Mouse (Mus musculus) heart, embryonic 11.5 days (tissue): ENCODE data around the gene Wdr1. TPM values are rescaled to one million over a fixed set of nuclear protein-coding genes. Genes with fewer than 3 reads are reported as not detected.
"Not testable (repeated sequence)": the region's sequence is repeated elsewhere in the genome, so short reads cannot be mapped to it uniquely, and the experiment has no call there.

ENCODE experiments used
- ATAC-seq: fragments of 200-750 bp; cut with Nextera tagmentation; replicated peaks from 2 replicates; pipeline ENCODE4 v1.8.0; 2017; ENCODE audit warnings: moderate library complexity; ENCODE audit not compliant: insufficient number of reproducible peaks, low FRiP score, low TSS enrichment
- H3K27ac ChIP-seq: fragments of 300-500 bp; sonication (generic); 2 replicates; pipeline ENCODE4 v1.5.1; 2014; ENCODE audit warnings: mild to moderate bottlenecking, low read depth, low read length
- H3K27me3 ChIP-seq: fragments of 300-500 bp; sonication (generic); 2 replicates; pipeline ENCODE4 v1.6.1; 2014; ENCODE audit warnings: mild to moderate bottlenecking, low read length, mixed read lengths; ENCODE audit not compliant: control insufficient read depth, insufficient read depth
- H3K36me3 ChIP-seq: fragments of 300-500 bp; sonication (generic); 2 replicates; pipeline ENCODE4 v1.6.1; 2014; ENCODE audit warnings: mild to moderate bottlenecking, low read length, moderate library complexity, mixed read lengths; ENCODE audit not compliant: control insufficient read depth, insufficient read depth
- H3K4me1 ChIP-seq: fragments of 300-500 bp; sonication (generic); 2 replicates; pipeline ENCODE4 v1.6.1; 2014; ENCODE audit warnings: low read length; ENCODE audit not compliant: control insufficient read depth, insufficient read depth
- H3K4me2 ChIP-seq: fragments of 300-500 bp; sonication (generic); 2 replicates; pipeline ENCODE4 v1.6.1; 2014; ENCODE audit warnings: mild to moderate bottlenecking, moderate library complexity
- H3K4me3 ChIP-seq: fragments of 300-500 bp; sonication (generic); 2 replicates; pipeline ENCODE4 v1.5.1; 2014; ENCODE audit warnings: low read depth, low read length
- H3K9ac ChIP-seq: fragments of 300-500 bp; sonication (generic); 2 replicates; pipeline ENCODE4 v1.6.1; 2014; ENCODE audit warnings: mild to moderate bottlenecking, low read depth, low read length, moderate library complexity
- H3K9me3 ChIP-seq: fragments of 300-500 bp; sonication (generic); replicated peaks from 2 replicates; pipeline ENCODE4 v1.6.1; 2016; ENCODE audit warnings: low read length; ENCODE audit not compliant: control insufficient read depth
- WGBS: fragments of 180-500 bp; shearing (Covaris S2); extraction: QIAGEN DNeasy Blood & Tissue Kit; methylation state at CpG from one replicate; pipeline ENCODE4 v1.1.7; 2014; ENCODE audit not compliant: insufficient replicate concordance; 5-methylcytosine and 5-hydroxymethylcytosine counted together
- polyA plus RNA-seq: library from polyadenylated mRNA; unstranded; fragments of >200 nt; fragmentation: Nextera tagmentation; extraction: Ambion mirVana; gene quantifications from 2 replicates; pipeline ENCODE4 v1.2.1, GENCODE M21; 2014

Wdr1 gene
- polyA plus RNA-seq, 1 experiment from 2014 or later, result 244 TPM

GRCm38 (mm10) chr5:38485946-38486345 is 77.1 kb downstream of the Wdr1 start:
- no peak overlapping the region for H3K4me3 ChIP-seq
- H3K36me3 ChIP-seq, result no peaks in the 10 kb centered on the region
- no peak overlapping the region for H3K27ac ChIP-seq
- H3K4me2 ChIP-seq, result no peak overlapping the region
- no peaks in the 10 kb centered on the region for H3K9me3 ChIP-seq
- H3K4me1 ChIP-seq, result peaks cover 10% of the 10 kb centered on the region
- no peak; the same call in 1 of the 2 replicates for ATAC-seq
- H3K27me3 ChIP-seq, result peaks cover 6% of the 10 kb centered on the region
- 78% methylated on average over 4 of the region's 4 CpGs for WGBS
- no peak overlapping the region for H3K9ac ChIP-seq

GRCm38 (mm10) chr5:38483518-38484110 is 79.4 kb downstream of the Wdr1 start:
- Histone ChIP-seq H3K27me3 (peaks cover 6% of the 10 kb centered on the region), H3K36me3 (no peaks in the 10 kb centered on the region), H3K4me2 (no peak overlapping the region), H3K4me3 (no peak overlapping the region), H3K27ac (no peak overlapping the region), H3K9me3 (no peaks in the 10 kb centered on the region), H3K9ac (no peak overlapping the region), H3K4me1 (peaks cover 17% of the 10 kb centered on the region; the same call in 1 of the 2 replicates)
- no peak for ATAC-seq
- WGBS, result 68% methylated on average over 7 of the region's 7 CpGs

- ATAC-seq, result no peak
- 67% methylated on average over 10 of the region's 10 CpGs for WGBS
- Histone ChIP-seq H3K9ac (no peak overlapping the region), H3K4me1 (peaks cover 14% of the 10 kb centered on the region; the same call in 1 of the 2 replicates), H3K4me3 (no peak overlapping the region), H3K4me2 (peak overlapping the region; percentile 67; the same call in 1 of the 2 replicates), H3K9me3 (no peaks in the 10 kb centered on the region), H3K27me3 (peaks cover 3% of the 10 kb centered on the region), H3K27ac (0 out of 2 replicates have a peak overlapping the region, but pooled peaks have one; percentile 29), H3K36me3 (no peaks in the 10 kb centered on the region)
Measured at GRCm38 (mm10) chr5:38480822-38481707, 82.0 kb downstream of the Wdr1 start.

GRCm38 (mm10) chr5:38479908-38480725 is 82.9 kb downstream of the Wdr1 start:
- Histone ChIP-seq H3K9ac (peak overlapping the region; percentile 69), H3K27ac (peak overlapping the region; percentile 29; the same call in 1 of the 2 replicates), H3K4me3 (peak overlapping the region; percentile 23), H3K9me3 (no peaks in the 10 kb centered on the region), H3K4me2 (peak overlapping the region; percentile 67), H3K4me1 (peaks cover 14% of the 10 kb centered on the region; the same call in 1 of the 2 replicates), H3K36me3 (no peaks in the 10 kb centered on the region), H3K27me3 (peaks cover 3% of the 10 kb centered on the region)
- peak; percentile 52; the same call in 1 of the 2 replicates for ATAC-seq
- 30% methylated on average over 22 of the region's 22 CpGs for WGBS

- H3K4me2 ChIP-seq, result peak overlapping the region; percentile 67
- peak overlapping the region; percentile 29; the same call in 1 of the 2 replicates for H3K27ac ChIP-seq
- H3K9ac ChIP-seq, result peak overlapping the region; percentile 69; the same call in 1 of the 2 replicates
- H3K4me3 ChIP-seq, result peak overlapping the region; percentile 23
- H3K4me1 ChIP-seq, result peaks cover 14% of the 10 kb centered on the region; the same call in 1 of the 2 replicates
- H3K9me3 ChIP-seq, H3K36me3 ChIP-seq, H3K27me3 ChIP-seq: not testable (repeated sequence)
- ATAC-seq, result 0 out of 2 replicates have a peak, but pooled peaks have one; percentile 33
Measured at GRCm38 (mm10) chr5:38479545-38479907, 83.5 kb downstream of the Wdr1 start.

- Histone ChIP-seq H3K27me3 (peaks cover 3% of the 10 kb centered on the region), H3K4me3 (no peak overlapping the region), H3K4me1 (peaks cover 14% of the 10 kb centered on the region; the same call in 1 of the 2 replicates), H3K27ac (no peak overlapping the region), H3K9ac (no peak overlapping the region), H3K36me3 (no peaks in the 10 kb centered on the region), H3K4me2 (peak overlapping the region; percentile 67), H3K9me3 (no peaks in the 10 kb centered on the region)
- WGBS, result 35% methylated on average over 4 of the region's 4 CpGs
- ATAC-seq, result no peak; the same call in 1 of the 2 replicates
Measured at GRCm38 (mm10) chr5:38479027-38479426, 84.0 kb downstream of the Wdr1 start.

GRCm38 (mm10) chr5:38477731-38478445 is 85.1 kb downstream of the Wdr1 start:
- H3K27ac ChIP-seq, result no peak overlapping the region
- H3K36me3 ChIP-seq, result no peaks in the 10 kb centered on the region
- no peak overlapping the region for H3K9ac ChIP-seq
- H3K27me3 ChIP-seq, result no peaks in the 10 kb centered on the region; the same call in 1 of the 2 replicates
- WGBS, result 74% methylated on average over 7 of the region's 7 CpGs
- H3K4me1 ChIP-seq, result peaks cover 14% of the 10 kb centered on the region; the same call in 1 of the 2 replicates
- no peak overlapping the region for H3K4me2 ChIP-seq
- H3K9me3 ChIP-seq, result no peaks in the 10 kb centered on the region
- ATAC-seq, result no peak
- H3K4me3 ChIP-seq, result no peak overlapping the region
